12 mouse cellular contexts compared by ENCODE assay signal in the genomic region with DNA sequence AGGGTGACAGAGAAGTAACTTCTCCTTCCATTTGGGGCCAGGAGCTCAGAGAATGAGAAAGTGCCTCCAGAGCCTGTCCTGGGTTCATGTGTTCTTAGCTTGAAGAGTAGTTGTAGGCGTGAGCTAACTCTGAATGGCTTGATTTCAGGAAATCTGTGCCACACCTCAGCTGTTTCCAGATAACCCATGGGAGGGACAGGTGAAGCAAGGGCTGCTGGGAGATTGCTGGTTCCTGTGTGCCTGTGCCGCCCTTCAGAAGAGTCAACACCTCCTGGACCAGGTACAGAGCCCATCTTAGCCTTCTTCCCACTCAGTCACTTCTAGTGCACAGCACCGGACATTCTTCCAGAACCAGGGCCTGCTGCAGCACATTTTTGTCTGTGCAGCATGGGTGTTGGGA. TPM values are rescaled to one million over a fixed set of nuclear protein-coding genes. Genes with fewer than 3 reads are reported as not detected.
"Had no signal": no experiment of that assay in that cellular context is flagged by ENCODE, and none has a peak within 500 bp of the region (broad histone marks: within the 10 kb centered on the region; RNA-seq: fewer than 3 reads in every experiment).

No protein-coding gene starts in this region.

- ATAC-seq: inflammation-experienced regulatory T-cells, adult 6 months; midbrain, embryonic 13.5 days had no signal

- H3K4me2 ChIP-seq: limb, embryonic 13.5 days; liver, embryonic 13.5 days; midbrain, embryonic 13.5 days had no signal

- H3K27me3 ChIP-seq: limb, embryonic 13.5 days; liver, embryonic 13.5 days; midbrain, embryonic 13.5 days had no signal

- H3K9ac ChIP-seq: limb, embryonic 13.5 days; liver, embryonic 13.5 days had no signal

- DNase-seq: kidney, adult 2 months; kidney, postnatal 25 days; liver, embryonic 13.5 days; lung, adult 18-20 months; right cerebral cortex, postnatal 14 days; thymus, adult 2 months; thymus, postnatal 4 days had no signal

- H3K27ac ChIP-seq: layer of hippocampus, adult 2 months; limb, embryonic 13.5 days; liver, embryonic 13.5 days; midbrain, embryonic 13.5 days had no signal

- H3K4me3 ChIP-seq: layer of hippocampus, adult 2 months; limb, embryonic 13.5 days; liver, embryonic 13.5 days; midbrain, embryonic 13.5 days had no signal

- H3K9me3 ChIP-seq: limb, embryonic 13.5 days; liver, embryonic 13.5 days; midbrain, embryonic 13.5 days had no signal

RNA-seq across cellular contexts. Expression of a gene that starts 35.1 kb away (rescaled TPM):
- total RNA-seq: midbrain, postnatal 0 days had no signal
- polyA plus RNA-seq: liver, embryonic 13.5 days had no signal
